Mouse (Mus musculus): ENCODE data around the gene Ubl4b.

DNA sequence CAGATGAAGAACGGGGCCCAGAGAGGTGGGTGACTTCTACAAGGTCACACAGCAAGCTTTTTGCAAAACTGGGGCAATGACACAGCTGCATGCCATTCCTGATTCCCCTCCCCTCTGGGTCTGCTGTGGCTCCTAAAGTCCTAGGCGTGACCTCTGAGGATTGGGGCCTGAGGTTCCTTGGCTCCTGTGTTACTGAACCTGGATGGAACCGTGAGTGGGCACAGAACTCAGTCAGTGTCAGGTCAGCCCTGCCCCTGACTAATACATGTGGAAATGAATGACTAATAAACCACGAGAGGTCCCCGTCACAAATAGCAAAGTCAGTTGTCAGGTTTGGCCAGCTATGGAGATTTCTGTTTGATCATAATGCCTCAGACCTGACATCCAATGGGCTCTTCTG lies 25.7 kb downstream of the Ubl4b start:
- no peak for TF ChIP-seq EP300 (IDR thresholded peaks at IDR 0.05; ENCODE audit: low read depth)
- no peak for TF ChIP-seq CTCF (IDR thresholded peaks at IDR 0.05; ENCODE audit: low read depth)

Measured in liver, postnatal 0 days (tissue).